Mouse (Mus musculus) ES-Bruce4 (cell line): ENCODE measurements at regions not wholly inside any gene's neighbourhood (a gene's known extent, or its start where the extent isn't known, plus 50 kb on each side); places are given as distances from the start of the nearest gene placed in this dataset.

ENCODE experiments used
- CTCF ChIP-seq: IDR thresholded peaks from one replicate; pipeline ENCODE4 v1.8.1; 2011; ENCODE audit warnings: low read depth, low read length
- POLR2A ChIP-seq: IDR thresholded peaks from one replicate; pipeline ENCODE4 v1.8.1; 2011; ENCODE audit warnings: low read length; ENCODE audit not compliant: insufficient read depth

GRCm38 (mm10) chr10:44599331-44599963 is 71.1 kb upstream of the Prdm1 start:
- TF ChIP-seq POLR2A (no peak), CTCF (no peak)
